Mouse (Mus musculus) kidney, embryonic 15.5 days (tissue): Measurements from ENCODE around the gene Vwa7. TPM values are rescaled to one million over a fixed set of nuclear protein-coding genes. Genes with fewer than 3 reads are reported as not detected.

Experiments used
- ATAC-seq: fragments of 200-750 bp; cut with Nextera tagmentation; replicated peaks from 2 replicates; pipeline ENCODE4 v1.8.0; 2017; ENCODE audit warnings: moderate TSS enrichment; ENCODE audit not compliant: low FRiP score
- H3K27ac ChIP-seq: fragments of 300-500 bp; sonication (generic); 2 replicates; pipeline ENCODE4 v1.5.1; 2015; ENCODE audit warnings: mild to moderate bottlenecking, inconsistent platforms
- H3K27me3 ChIP-seq: fragments of 300-500 bp; sonication (generic); 2 replicates; pipeline ENCODE4 v1.6.1; 2015; ENCODE audit warnings: inconsistent platforms
- H3K36me3 ChIP-seq: fragments of 300-500 bp; sonication (generic); 2 replicates; pipeline ENCODE4 v1.6.1; 2015; ENCODE audit warnings: inconsistent platforms
- H3K4me1 ChIP-seq: fragments of 300-500 bp; sonication (generic); 2 replicates; pipeline ENCODE4 v1.6.1; 2015; ENCODE audit warnings: inconsistent platforms
- H3K4me2 ChIP-seq: fragments of 300-500 bp; sonication (generic); 2 replicates; pipeline ENCODE4 v1.6.1; 2015; ENCODE audit warnings: moderate library complexity, mild to moderate bottlenecking, inconsistent platforms
- H3K4me3 ChIP-seq: fragments of 300-500 bp; sonication (generic); replicated peaks from 2 replicates; pipeline ENCODE4 v1.5.1; 2015; ENCODE audit warnings: mild to moderate bottlenecking, inconsistent platforms
- H3K9ac ChIP-seq: fragments of 300-500 bp; sonication (generic); 2 replicates; pipeline ENCODE4 v1.6.1; 2015; ENCODE audit warnings: mild to moderate bottlenecking, inconsistent platforms
- H3K9me3 ChIP-seq: fragments of 300-500 bp; sonication (generic); replicated peaks from 2 replicates; pipeline ENCODE4 v1.6.1; 2016; ENCODE audit warnings: inconsistent platforms
- WGBS: fragments of 180-500 bp; shearing (Covaris S2); methylation state at CpG from one replicate; pipeline ENCODE4 v1.1.7; 2015; ENCODE audit warnings: mixed read lengths; 5-methylcytosine and 5-hydroxymethylcytosine counted together
- polyA plus RNA-seq: library from polyadenylated mRNA; unstranded; fragments of >200 nt; fragmentation: Nextera tagmentation; extraction: Ambion mirVana; gene quantifications from 2 replicates; pipeline ENCODE4 v1.2.1, GENCODE M21; 2015

Gene Vwa7
- polyA plus RNA-seq, 1 experiment from 2014 or later = 0.29 TPM

- Histone ChIP-seq H3K4me1 (peaks cover 59% of the 10 kb centered on the region), H3K9ac (peak overlapping the region; percentile 83), H3K27me3 (no peaks in the 10 kb centered on the region), H3K4me3 (peak overlapping the region; percentile 66), H3K4me2 (peak overlapping the region; percentile 88), H3K9me3 (no peaks in the 10 kb centered on the region), H3K36me3 (peaks cover 42% of the 10 kb centered on the region), H3K27ac (peak overlapping the region; percentile 100)
- peak; percentile 48 for ATAC-seq
- under 1% methylated on average over 21 of the region's 21 CpGs for WGBS
Observed at GRCm38 (mm10) chr17:35051156-35052086, 35.0 kb downstream of the Vwa7 start.

- H3K4me1 ChIP-seq = peaks cover 53% of the 10 kb centered on the region
- no peaks in the 10 kb centered on the region for H3K27me3 ChIP-seq
- WGBS = 73% methylated on average over 12 of the region's 12 CpGs
- peak overlapping the region; percentile 83 for H3K9ac ChIP-seq
- no peaks in the 10 kb centered on the region for H3K9me3 ChIP-seq
- ATAC-seq = no peak
- peak overlapping the region; percentile 100 for H3K27ac ChIP-seq
- peak overlapping the region; percentile 66 for H3K4me3 ChIP-seq
- H3K36me3 ChIP-seq = peaks cover 51% of the 10 kb centered on the region
- peak overlapping the region; percentile 88 for H3K4me2 ChIP-seq
Observed at GRCm38 (mm10) chr17:35052271-35052798, 36.0 kb downstream of the Vwa7 start.

GRCm38 (mm10) chr17:35055691-35056495 lies 39.5 kb downstream of the Vwa7 start:
- Histone ChIP-seq H3K27ac (no peak overlapping the region), H3K4me3 (no peak overlapping the region), H3K4me1 (peaks cover 47% of the 10 kb centered on the region), H3K9ac (no peak overlapping the region), H3K27me3 (no peaks in the 10 kb centered on the region), H3K9me3 (no peaks in the 10 kb centered on the region), H3K36me3 (peaks cover 65% of the 10 kb centered on the region), H3K4me2 (no peak overlapping the region)
- ATAC-seq = no peak
- WGBS = 93% methylated on average over 7 of the region's 7 CpGs

- WGBS = 85% methylated on average over 3 of the region's 3 CpGs
- ATAC-seq = no peak
- peaks cover 77% of the 10 kb centered on the region for H3K36me3 ChIP-seq
Observed at GRCm38 (mm10) chr17:35057090-35057489, 40.7 kb downstream of the Vwa7 start.

GRCm38 (mm10) chr17:35058316-35058715 lies 41.9 kb downstream of the Vwa7 start:
- ATAC-seq = no peak

More at GRCm38 (mm10) chr17:35057090-35057489, 40.7 kb downstream of the Vwa7 start:
- H3K4me1 ChIP-seq = peaks cover 50% of the 10 kb centered on the region
- no peak overlapping the region for H3K27ac ChIP-seq
- H3K27me3 ChIP-seq = no peaks in the 10 kb centered on the region
- H3K9ac ChIP-seq = no peak overlapping the region
- H3K9me3 ChIP-seq = no peaks in the 10 kb centered on the region
- H3K4me3 ChIP-seq = no peak overlapping the region
- no peak overlapping the region for H3K4me2 ChIP-seq

GRCm38 (mm10) chr17:35058911-35059892 lies 42.8 kb downstream of the Vwa7 start, which contains the start of gene Ddah2:
Ddah2 (plus strand) TSS chr17:35059035.
- peak within 1 kb of the TSS; percentile 74 for H3K4me2 ChIP-seq
- under 1% methylated on average over 57 of the region's 57 CpGs for WGBS
- H3K27me3 ChIP-seq = no peaks in the 10 kb centered on the region
- peaks cover 43% of the 10 kb centered on the region for H3K4me1 ChIP-seq
- no peaks in the 10 kb centered on the region for H3K9me3 ChIP-seq
- ATAC-seq = peak; percentile 93
- peak within 1 kb of the TSS; percentile 86 for H3K9ac ChIP-seq
- peak within 1 kb of the TSS; percentile 97 for H3K27ac ChIP-seq
- peaks cover 71% of the 10 kb centered on the region for H3K36me3 ChIP-seq
- H3K4me3 ChIP-seq = peak within 1 kb of the TSS; percentile 83

More at GRCm38 (mm10) chr17:35058316-35058715, 41.9 kb downstream of the Vwa7 start:
- no peak overlapping the region for H3K9ac ChIP-seq
- H3K4me2 ChIP-seq = peak overlapping the region; percentile 74
- no peaks in the 10 kb centered on the region for H3K27me3 ChIP-seq
- H3K36me3 ChIP-seq = peaks cover 78% of the 10 kb centered on the region
- H3K9me3 ChIP-seq = no peaks in the 10 kb centered on the region
- peak overlapping the region; percentile 97 for H3K27ac ChIP-seq
- WGBS = 61% methylated on average over 9 of the region's 9 CpGs
- H3K4me1 ChIP-seq = peaks cover 41% of the 10 kb centered on the region
- H3K4me3 ChIP-seq = peak overlapping the region; percentile 83

- H3K27me3 ChIP-seq = no peaks in the 10 kb centered on the region
- WGBS = 24% methylated on average over 14 of the region's 14 CpGs
- H3K4me1 ChIP-seq = peaks cover 52% of the 10 kb centered on the region
- peak overlapping the region; percentile 86 for H3K9ac ChIP-seq
- peak overlapping the region; percentile 97 for H3K27ac ChIP-seq
- H3K4me2 ChIP-seq = peak overlapping the region; percentile 74
- ATAC-seq = no peak
- no peaks in the 10 kb centered on the region for H3K9me3 ChIP-seq
- H3K4me3 ChIP-seq = peak overlapping the region; percentile 83
- peaks cover 63% of the 10 kb centered on the region for H3K36me3 ChIP-seq
Observed at GRCm38 (mm10) chr17:35060071-35060470, 43.7 kb downstream of the Vwa7 start.

GRCm38 (mm10) chr17:35060737-35061297 lies 44.4 kb downstream of the Vwa7 start:
- H3K27me3 ChIP-seq = peaks cover 4% of the 10 kb centered on the region; the same call in 1 of the 2 replicates
- peak overlapping the region; percentile 86; the same call in 1 of the 2 replicates for H3K9ac ChIP-seq
- H3K4me2 ChIP-seq = peak overlapping the region; percentile 74
- 55% methylated on average over 22 of the region's 22 CpGs for whole genome bisulfite sequencing
- H3K4me1 ChIP-seq = peaks cover 57% of the 10 kb centered on the region
- H3K27ac ChIP-seq = no peak overlapping the region
- ATAC-seq = no peak
- peak overlapping the region; percentile 83 for H3K4me3 ChIP-seq
- H3K9me3 ChIP-seq = no peaks in the 10 kb centered on the region
- peaks cover 56% of the 10 kb centered on the region for H3K36me3 ChIP-seq

- Histone ChIP-seq H3K4me3 (no peak overlapping the region), H3K4me2 (peak overlapping the region; percentile 74), H3K27ac (no peak overlapping the region), H3K9ac (no peak overlapping the region), H3K36me3 (peaks cover 51% of the 10 kb centered on the region), H3K27me3 (peaks cover 9% of the 10 kb centered on the region; the same call in 1 of the 2 replicates), H3K4me1 (peaks cover 58% of the 10 kb centered on the region), H3K9me3 (no peaks in the 10 kb centered on the region)
- ATAC-seq = no peak
- WGBS = 80% methylated on average over 8 of the region's 8 CpGs
Observed at GRCm38 (mm10) chr17:35061299-35061698, 44.9 kb downstream of the Vwa7 start.

- H3K4me2 ChIP-seq = no peak overlapping the region
- no peaks in the 10 kb centered on the region for H3K9me3 ChIP-seq
- peaks cover 22% of the 10 kb centered on the region for H3K27me3 ChIP-seq
- no peak for ATAC-seq
- H3K4me3 ChIP-seq = no peak overlapping the region
- no peak overlapping the region for H3K9ac ChIP-seq
- H3K4me1 ChIP-seq = peaks cover 52% of the 10 kb centered on the region
- 85% methylated on average over 3 of the region's 3 CpGs for WGBS
- peaks cover 30% of the 10 kb centered on the region for H3K36me3 ChIP-seq
- no peak overlapping the region for H3K27ac ChIP-seq
Observed at GRCm38 (mm10) chr17:35063466-35063865, 47.1 kb downstream of the Vwa7 start.
